Mouse (Mus musculus): ENCODE data around the gene Ift80.

DNA sequence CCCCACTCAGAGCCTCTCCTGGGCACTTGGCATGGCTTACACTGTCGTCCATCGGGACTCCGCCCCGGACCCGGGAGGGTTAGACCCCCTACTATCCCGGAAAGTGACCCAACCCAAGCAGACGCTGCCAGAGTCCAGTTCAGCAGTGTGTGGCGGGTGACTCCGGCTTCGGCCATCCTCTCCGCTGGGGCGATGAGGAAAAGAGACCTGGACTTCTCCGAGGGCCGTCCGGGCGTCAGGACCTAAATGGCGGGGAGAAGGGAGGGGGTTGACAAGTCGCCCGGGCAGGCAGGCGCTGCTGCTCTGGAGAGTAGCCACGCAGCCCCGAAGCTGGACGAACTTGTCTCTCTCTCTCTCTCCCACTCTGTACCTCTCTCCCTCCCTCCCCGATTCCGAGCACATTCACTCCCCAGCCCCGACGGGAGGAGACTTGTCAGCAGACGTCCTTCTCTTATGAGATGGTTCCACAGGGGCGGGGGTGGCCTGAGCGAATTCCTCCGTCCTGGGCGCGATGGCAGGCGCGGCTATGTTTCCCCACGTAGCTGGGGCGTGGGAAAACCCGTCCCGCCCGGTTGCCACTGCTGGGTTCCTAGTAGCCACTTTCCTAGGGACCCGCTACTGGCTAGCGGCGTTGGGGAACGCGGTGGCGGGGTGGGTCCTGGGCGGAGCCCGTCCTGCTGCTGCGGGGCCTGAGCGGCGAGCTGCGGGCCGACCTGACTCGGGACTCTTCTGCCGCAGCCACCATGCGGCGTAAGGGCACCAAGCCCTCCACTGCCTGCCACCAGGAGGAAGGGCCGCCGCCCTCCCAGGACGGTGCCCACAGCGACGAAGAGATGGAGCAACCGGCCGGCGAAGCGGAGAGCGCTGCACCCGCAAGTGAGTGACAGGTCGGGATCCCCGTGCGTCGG lies 1.2 kb upstream of the Ift80 start:
- TF ChIP-seq CTCF (IDR thresholded peaks at IDR 0.05; ENCODE audit: low read depth, low read length) (no peak), POLR2A (IDR thresholded peaks at IDR 0.05; ENCODE audit: borderline replicate concordance, low read depth, low read length) (no peak)

All from bone marrow macrophage, adult 2 months (primary cell).